Mouse (Mus musculus) mature B cell (primary cell): ENCODE data around the gene Mvd.

Source experiments
- in situ Hi-C: fragments of 300-500 bp; cut with MboI; formaldehyde crosslinking; loops from 2 replicates; pipeline ENCODE4 v1.14.3; 2019

Gene Mvd

DNA sequence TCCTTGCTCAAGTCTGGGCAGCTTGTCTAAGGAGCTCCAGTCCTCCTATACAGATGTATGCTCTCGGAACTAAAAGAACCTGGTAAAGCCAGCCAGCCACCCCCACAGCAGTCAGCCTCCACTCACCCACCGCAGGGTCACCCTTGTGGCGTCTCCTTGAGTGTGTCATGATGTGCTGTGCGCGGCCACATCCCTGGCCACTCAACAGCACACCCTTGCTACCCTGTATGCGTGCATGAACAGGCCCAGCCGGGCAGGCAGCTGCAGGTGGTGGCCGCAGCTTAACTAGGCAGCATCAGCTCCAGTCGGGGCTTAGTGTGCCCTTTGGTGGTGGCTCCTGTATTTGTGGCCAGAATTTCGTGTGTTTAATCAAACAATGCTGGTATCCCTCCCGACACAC, 13.9 kb upstream of the Mvd start:
- in situ Hi-C loops: no loop called here

DNA sequence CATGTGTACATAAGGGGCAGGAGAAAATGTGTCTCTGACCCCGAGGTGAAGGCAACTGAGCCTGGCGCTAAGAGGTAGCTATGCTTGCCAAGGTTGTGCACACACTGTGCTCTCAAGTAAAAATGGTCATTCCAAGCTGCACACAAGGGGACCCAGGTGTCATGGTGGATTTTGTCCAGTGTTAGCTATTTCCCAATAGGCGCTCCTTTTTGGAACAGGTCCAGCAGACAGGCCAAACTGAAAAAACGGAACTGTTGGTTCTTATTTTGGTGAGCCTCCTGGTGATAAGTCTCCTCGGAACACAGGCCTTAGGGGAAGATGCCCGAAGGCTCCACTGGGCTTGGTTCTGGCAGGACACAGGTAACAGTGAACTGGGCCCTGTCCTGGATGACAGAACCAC, 11.2 kb upstream of the Mvd start:
- in situ Hi-C loops: no loop called here

DNA sequence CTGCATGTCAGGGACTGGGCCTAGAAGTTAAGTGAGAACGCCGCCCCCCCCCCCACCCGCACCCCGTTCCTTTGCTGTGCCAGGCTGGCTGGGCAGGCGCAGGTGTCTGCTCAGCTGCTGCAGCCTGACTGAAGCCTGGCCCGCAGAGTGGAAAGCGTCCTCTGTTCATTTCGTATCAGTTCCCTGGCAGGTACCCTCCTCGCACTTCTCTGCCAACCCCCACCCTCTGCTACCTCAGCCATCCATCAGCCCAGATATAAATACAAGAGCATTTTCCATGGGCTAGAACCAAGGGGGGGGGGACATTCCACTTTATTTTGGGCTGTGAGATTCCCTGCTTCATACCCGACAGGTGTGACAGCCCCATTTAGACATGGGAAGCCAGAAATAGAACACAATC, 8.9 kb upstream of the Mvd start:
- in situ Hi-C loops: no loop called here

DNA sequence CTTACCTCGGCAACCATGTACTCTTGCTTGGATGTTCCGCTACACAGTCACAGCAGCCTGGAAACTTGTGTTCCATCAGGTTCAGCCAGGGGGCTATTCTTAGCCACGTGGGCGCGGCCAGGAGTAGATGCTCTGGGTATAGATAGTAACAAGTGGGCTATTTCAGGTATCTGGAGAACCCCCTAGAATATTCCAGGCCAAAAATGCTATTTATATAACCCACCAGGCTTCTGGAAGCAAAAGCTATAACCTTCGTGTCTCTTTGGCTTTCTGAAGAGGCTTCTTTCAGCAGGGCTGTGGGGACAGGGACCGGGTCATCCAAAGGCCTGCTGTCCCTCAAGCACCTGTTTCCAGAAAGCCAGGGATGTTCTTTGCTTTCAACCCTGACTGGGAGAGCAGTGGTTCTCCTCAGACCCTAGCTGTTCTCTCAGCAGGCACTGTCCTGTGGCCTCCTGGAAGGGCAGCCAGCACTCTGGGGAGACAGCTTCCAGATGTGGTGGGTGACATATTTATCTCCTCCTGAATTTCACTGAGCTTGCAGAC, 8.0 kb upstream of the Mvd start:
- in situ Hi-C loops: no loop called here

DNA sequence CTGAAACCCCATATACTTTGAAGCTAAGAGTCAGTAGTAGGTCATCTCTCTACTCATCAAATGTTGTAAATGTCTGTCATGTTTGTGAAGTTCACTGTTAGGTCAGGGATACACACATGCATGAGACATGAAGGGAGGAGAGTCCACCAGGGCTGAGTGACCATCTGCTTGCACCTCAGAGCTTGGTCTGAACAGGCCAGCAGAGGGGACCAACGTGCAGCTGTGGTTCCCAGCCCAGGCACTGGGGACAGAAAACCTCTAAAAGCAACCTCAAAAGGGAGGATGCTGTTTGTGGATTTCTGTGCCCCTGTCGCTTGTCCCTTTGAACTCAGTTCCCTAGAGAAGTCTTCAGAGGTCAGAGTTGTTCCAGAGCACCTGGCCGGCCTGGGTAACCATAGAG, 2.0 kb upstream of the Mvd start:
- in situ Hi-C loops: no loop called here

DNA sequence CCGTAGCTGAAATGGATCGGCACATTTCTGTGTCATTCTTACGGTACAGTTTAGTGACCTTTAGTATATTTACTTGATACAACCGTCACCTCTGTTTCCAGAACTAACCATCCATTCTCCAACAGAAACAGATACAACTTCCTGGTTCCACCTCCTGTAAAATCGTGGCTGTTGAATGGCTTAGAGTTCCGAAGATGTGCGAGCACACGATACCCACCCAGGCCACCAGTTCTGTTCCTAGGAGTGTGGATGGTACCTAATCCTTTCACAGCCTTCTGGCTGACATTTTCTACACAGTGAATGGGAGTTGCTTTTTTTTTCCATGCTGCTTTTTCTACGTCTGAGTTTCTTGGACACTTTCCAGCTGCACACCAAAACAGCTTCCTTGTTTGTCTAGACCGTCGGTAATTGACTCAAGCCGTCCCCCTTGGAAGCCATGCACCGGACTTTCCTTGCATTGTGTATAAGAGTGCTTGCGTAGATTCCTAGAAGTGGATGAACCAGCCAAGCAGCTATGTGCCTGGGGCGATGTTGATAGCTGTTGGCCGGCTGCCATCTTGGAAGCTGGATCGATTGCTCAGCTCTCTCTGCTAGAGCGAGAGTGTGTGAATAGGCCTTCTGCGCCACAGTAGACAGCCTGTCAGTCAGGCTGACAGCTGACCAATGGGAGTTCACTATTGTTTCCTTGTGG, 981 bp upstream of the Mvd start:
- in situ Hi-C loops: no loop called here

DNA sequence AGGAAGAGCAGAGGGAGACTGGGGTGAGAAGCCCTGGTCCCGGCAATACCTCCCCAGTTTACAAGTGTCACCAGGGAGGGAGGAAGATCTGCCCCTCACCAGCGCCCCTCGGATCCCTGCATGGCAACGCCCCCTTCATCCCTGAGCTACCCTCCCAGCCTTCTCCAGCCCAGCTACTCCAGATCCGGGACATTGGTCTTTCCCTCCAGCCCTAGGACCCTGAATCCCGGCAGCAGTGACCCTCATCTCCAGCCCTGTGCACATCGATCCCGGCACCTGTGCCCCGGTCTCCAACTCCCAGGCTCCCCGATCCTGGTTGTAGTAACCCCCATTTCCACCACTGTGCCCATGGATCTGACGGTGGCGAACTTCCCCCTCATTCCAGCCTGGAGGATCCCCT, 441 bp downstream of the Mvd start:
- in situ Hi-C loops: no loop called here

DNA sequence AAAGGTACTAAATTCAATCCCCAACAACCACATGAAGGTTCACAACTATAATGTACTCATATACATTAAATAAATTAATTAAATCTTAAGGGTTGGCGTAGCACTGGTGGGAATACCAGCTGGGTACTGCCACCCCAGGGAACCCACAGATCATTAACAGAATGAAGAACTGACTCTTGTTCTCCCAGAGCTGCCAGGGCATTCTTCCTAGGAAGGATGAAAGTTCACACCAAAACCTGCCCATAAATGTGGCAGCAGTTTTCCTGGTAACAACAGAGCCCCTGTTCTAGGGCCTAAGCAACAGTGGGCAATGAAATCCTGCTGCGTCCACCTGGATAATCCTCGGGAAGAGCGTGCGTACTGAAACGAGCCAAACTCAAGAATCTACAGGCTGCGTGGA, 866 bp downstream of the Mvd start:
- in situ Hi-C loops: no loop called here

DNA sequence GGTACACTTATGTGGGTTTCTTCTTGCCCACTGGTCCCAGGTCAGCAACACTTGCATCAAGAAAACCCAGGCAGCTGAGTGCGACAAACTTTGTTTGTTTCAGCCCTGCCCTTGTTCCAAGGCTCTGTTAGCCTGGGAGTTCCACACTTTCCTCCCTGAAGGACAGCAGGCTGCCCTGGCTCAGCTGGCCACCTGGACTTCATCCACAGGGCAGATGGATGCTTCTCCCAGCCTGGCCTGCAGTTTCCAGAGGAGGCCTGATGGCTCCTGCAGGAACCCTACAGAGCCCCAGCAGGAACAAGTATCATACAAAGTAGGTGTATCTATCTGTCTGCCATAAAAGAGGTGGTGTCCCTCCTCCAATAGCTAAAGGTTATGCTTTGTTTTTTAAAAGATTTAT, 1.9 kb downstream of the Mvd start:
- in situ Hi-C loops: no loop called here

DNA sequence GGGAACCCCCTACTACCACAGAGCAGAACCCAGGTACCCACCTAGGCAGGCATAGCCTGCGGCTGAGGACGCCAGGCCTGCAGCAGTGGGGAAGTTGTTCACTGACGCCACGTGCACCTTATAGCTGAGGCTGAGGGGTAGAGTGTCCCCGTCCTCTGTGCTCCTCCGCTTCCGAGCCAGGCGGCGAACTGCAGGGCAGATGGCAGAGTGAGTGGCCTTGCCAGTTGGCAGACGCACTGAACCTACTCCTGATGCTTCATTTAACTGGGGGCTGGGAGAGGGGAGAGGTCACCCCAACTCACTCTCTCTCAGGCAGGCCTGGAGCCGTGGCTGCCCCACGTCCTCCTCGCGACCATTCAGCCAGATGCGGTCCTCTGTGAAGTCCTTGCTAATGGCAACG, 3.9 kb downstream of the Mvd start:
- in situ Hi-C loops: no loop called here

DNA sequence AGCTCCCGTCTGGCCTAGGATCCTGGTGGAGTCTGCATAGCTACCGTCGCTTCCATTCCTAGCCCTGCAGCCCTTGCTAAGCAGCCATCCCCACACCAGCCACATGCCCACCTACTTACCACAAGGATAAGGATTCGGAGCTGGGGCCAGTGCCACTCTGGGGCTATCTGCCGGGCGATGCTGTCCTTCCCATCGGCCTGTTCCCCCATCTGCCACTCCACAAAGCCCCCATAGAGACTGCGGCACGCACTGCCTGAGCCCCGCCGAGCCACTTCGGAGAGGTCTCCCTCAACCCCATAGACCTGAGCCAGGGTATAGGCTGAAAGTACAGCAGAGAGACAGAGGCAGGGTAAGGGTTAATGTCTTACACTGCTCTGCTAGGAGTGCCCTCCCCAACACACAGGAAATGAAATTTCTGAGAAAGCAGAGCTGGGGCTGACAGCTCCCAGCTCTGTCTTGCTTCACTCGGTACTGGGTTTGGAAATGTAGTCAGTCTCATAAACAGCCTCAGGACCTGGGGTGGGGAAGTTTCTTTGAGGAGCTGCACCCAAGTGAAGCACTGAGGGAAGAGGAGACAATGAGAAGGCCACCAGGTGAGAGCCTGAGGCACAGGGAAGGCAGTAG, 5.4 kb downstream of the Mvd start:
- in situ Hi-C loops: no loop called here

DNA sequence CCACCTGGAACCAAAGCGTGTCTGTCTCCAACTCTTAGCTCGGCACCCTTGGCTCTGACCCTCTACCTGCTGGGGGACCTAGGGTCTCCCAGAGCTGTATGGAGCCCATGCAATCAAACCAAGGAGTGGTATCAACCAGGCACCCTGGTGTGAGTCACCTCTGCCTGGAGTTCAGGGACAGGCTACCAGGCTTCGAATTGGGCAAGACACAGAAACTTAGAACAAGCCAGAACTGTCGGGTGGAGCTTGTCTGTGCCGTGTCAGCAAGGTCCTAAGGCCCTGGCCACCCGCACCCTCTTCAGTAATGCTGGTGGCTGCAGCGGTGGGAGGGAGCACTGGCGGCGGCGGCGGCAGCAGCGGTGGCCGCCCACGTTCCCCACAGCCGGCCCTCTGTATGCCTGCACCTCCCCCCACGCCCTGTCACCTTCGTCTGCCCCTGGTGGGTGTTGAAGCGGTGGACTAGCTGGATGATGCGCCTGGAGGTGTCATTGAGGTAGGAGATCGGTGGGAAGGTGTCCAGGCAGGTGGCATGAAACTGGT, 6.6 kb downstream of the Mvd start:
- in situ Hi-C loops: no loop called here

DNA sequence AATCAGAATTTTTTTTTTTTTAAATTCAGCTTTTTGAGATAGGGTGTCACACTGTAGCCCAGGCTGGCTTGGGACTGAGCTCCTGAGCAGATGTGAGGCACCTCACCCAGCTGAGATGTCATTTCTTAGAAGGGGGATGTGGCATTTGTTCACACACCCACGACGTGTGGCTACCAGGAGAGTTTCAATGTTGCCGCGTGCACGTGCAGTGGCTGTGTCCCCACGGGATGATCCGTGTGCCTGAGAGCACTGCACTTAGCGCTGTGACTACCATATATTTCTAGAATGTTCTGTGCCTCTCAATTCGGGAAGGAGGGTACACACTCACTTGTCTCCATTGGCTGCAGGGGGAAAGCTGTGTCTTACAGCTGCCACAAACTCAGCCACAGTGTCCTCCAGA, 7.1 kb downstream of the Mvd start:
- in situ Hi-C loops: no loop called here

DNA sequence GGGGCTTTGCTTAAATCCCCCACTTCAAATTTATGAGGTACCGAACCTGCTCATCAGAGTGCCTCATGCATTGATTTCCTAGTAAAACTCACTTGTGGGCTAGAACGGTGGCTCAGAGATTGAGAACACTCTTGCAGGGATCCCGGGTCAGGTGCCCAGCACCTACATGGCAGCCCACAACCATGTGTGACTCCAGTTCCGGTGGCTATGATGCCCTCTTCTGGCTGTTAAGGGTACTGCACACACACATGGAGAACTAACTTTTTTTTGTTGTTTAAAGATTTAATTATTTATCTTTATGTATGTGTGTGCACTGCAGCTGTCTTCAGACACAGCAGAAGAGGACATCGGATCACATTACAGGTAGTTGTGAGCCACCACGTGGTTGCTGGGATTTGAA, 7.8 kb downstream of the Mvd start:
- in situ Hi-C loops: no loop called here

DNA sequence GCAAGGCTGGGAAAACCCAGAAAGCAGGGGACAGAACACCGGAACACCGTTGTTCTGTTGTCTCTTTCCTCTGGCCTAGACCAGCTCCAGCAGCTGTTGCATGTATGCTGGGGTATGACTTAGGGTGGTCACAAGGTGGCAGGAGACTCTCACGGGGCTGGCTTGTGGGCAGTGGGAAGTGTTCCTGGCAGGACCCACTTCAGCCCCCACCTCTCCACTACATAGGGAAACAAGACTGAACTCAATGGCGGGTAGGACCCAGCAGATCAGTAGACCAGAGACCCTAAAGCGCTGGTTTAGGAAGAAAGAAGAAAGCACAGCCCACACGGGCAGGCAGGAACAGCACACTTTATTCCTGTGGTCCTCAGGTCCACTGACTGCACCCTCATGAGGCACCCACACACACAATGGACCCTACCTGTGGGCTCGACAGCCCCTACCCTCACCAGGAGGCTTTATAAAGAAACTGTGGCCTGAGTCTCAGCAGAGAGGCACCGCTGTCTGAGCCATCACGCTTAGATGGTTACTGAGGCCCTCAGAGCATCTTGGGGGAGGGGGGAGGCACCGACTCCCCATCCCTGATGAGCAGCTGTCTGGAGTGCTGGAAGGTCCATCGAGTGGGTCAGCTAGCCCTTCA, 9.8 kb downstream of the Mvd start:
- in situ Hi-C loops: no loop called here

DNA sequence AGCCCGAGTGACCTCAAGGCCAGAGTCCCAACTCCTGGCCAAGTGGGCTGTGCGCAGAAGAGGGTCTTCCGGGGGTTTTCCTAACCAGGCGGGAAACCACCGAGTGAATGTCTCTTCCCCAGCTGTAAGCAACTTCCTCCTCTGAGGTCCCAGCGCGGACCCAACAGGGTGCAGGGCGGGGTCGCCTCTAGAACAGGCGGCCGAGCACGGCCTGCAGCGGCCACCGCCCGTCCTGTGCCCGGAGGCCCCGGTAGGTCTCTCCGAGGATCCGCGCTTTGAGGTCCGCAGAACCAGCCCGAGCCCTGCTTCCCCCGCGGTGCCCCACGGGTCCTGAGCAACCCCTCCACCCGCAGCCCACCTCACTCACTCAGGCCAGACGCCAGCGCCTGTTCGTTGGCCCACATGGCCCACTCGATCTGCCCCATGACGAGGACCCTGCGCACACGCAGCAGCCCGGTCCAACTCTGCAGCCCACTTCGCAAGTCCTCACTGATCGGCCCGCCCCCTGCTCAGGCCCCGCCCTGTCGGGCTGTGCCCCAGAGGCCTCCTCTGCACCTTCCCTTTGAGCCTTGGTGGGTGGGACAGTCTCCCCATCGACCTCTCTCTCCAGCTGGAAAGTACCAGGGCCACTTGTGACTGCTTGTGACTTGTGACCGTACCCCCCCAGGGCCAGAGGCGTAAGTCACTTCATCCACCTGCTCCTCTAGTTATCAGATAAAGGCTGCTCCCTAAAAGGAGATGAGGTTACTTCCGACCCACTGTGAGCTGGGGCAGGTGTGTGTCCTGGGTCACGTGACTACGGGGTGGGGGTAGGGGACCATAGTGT, 10.6 kb downstream of the Mvd start, which contains the start of gene Cyba:
TSS of gene Cyba (minus strand) at position 488 of the 826 bp plus-strand sequence.
- in situ Hi-C loops: no loop called here

DNA sequence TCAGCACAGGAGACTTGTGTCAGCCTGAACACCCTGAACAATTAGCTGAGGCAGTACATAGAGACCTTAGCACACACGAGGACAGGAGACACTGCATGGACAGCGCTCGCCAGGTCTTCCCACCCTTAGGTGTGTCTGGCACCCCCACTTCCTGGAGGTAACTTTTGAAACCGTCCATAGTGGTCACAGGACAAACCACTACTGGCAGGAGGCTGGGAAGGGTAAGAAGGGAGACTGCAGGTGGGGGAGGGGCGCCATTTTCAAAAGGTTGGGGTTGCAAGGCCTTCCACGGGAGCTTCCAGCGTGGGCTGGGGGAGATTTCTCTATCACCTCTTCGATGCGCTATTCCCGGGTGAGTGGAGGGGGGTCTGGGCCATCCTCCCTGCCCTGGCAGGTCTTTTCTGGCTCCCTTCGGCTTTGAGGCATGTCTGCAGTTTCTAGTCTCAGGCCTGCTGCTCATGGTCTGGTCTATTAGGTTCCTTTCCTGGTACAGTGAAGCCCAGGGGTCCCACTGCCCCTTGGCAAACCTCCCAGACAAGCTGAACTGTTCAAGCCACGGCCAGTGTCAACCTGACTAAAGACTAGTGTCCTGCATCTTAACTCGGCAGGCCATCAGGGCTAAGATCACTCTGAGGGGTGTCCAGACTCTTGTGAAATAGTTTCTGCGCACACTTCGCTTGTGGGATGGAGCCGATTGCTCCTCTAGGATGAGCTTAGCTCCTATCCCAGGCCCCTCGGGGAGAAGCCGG, 11.4 kb downstream of the Mvd start:
- in situ Hi-C loops: no loop called here

DNA sequence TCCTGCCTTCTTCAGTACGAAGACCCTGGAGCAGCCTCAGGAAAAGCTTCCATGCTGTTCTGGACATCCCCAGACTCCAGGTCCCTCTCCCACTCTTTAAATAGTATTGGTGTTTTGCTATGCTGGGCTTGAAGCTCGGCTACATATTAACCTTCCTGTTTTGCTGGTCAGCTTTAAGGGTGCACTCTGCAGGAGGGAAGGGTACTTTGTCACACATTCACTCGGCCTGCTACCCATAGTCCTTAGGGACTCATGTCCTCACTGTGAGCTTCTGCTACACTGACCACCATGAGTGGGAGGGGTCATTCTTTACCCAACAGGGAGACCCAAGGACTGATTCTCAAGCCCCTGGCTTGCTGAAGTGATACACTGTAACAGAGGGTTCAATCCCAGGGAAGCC, 12.6 kb downstream of the Mvd start:
- in situ Hi-C loops: no loop called here

DNA sequence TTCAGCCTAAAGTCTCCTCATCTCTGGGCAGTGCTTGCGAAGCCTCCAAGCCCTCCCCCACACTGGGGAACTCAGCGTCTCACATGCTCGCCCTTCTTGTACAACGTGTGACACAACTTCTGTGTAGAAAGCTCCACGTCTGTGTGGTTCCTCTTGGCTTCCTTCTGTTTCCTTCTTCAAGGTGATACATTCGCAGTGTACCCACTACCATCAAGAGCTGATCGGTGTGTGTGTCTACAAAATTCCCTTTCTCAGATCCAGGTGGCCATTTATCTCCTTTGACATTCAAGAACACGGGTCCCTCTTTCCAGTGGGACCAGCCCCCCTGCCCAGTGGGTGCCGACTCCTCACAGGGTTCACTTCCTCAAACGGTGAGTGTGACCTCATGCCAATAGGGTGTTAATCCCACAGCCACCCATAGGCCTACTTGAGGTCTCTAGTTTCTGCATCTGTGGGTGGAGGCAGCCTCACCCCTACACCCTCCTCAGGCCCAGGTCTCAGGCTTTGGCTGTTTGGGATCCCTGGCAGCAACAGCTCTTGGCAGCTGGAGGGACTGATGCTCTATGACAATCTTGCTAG, 13.1 kb downstream of the Mvd start:
- in situ Hi-C loops: no loop called here

DNA sequence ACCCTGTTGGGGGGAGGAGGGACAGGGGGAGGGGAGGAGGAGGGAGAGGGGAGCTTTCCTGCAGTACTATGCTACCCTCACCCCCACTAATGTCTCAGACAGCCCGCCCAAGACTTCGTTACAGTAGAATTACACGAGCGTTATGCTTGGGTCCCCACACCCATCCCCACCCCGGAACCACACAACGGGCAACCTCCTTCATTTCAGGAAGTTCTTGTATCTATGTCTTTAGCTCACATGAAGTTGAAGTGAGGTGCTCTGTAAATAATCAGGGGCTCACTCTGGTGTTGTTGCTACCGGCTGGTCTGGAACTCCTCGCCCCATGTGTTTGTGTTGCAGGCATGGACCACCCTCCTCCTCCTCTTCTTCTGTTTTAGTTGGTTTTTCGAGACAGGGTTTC, 15.1 kb downstream of the Mvd start:
- in situ Hi-C loops: no loop called here

DNA sequence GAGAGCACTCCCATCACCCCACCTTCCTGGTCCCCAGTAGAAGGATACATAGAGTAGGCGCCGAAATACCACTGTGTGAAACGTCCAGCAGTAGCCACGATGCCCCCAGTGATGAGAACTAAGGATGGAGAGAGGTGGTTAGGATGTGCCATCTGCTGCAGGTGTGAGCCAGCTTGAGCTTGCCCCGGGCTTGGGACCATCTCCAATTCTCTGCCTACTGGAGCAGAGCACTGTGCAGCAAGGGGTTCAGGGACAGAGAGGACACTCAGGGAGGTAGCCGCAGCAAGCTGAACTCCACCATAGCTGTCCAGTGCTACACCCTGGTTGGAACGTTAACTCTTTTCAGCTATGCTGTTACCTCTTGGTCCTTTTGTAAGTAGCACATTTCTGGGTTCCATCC, 15.6 kb downstream of the Mvd start:
- in situ Hi-C loops: no loop called here
